ENCODE assay signal across 10 mouse cellular contexts in the genomic region with DNA sequence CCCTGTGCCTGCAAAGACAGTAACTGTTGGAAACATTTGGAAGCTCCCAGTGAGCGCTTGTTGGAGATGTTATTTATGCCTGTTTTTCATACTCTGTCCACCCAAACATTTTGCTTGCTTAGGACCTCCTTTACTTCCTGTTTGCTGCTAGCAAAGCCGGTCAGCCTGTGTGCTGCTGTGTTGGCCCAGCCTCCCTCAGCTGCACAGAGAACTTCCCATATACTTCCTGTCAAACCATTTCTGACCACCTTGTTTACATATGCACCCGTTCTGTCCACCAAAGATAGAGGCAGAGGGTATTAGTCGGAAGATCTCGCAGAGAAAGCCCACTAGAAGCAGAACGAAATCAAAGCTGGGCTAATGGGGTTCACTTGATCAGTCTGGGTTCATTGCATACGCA. TPM values are rescaled to one million over a fixed set of nuclear protein-coding genes. Genes with fewer than 3 reads are reported as not detected.
DNase-seq lines count a peak whose midpoint lies in the region; ATAC-seq lines count a peak whose summit lies in the region.
"Had no signal": no experiment of that assay in that cellular context is flagged by ENCODE, and none has a peak within 500 bp of the region (broad histone marks: within the 10 kb centered on the region; RNA-seq: fewer than 3 reads in every experiment).

No protein-coding gene starts in this region.

- peak; percentile 60; the same call in 1 of the 2 replicates for ATAC-seq in kidney, embryonic 16.5 days (ENCODE audit: low FRiP score, low TSS enrichment)
- ATAC-seq in lung, embryonic 16.5 days (ENCODE audit: low read depth) = peak; percentile 70
- ATAC-seq in stomach, embryonic 15.5 days (ENCODE audit: insufficient read depth, low FRiP score, low read depth) = peak; percentile 58; the same call in 1 of the 2 replicates

- WGBS in kidney, embryonic 16.5 days = 63% methylated on average over 7 of the region's 7 CpGs
- WGBS in lung, embryonic 16.5 days = 39% methylated on average over 7 of the region's 7 CpGs
- 38% methylated on average over 7 of the region's 7 CpGs for WGBS in stomach, embryonic 15.5 days

- no peak overlapping the region for H3K4me2 ChIP-seq in kidney, embryonic 16.5 days (replicated peaks; ENCODE audit: low read depth, low read length)
- no peak overlapping the region for H3K4me2 ChIP-seq in lung, embryonic 16.5 days (ENCODE audit: low read depth, low read length)
- 0 out of 2 replicates have a peak overlapping the region, but pooled peaks have one; percentile 13 for H3K4me2 ChIP-seq in stomach, embryonic 15.5 days
- H3K4me2 ChIP-seq: neural tube, embryonic 13.5 days had no signal

- H3K36me3 ChIP-seq in kidney, embryonic 16.5 days (ENCODE audit: insufficient read depth, low read length) = no peaks in the 10 kb centered on the region
- H3K36me3 ChIP-seq in lung, embryonic 16.5 days (ENCODE audit: control insufficient read depth, insufficient read depth, low read length) = no peaks in the 10 kb centered on the region
- no peaks in the 10 kb centered on the region for H3K36me3 ChIP-seq in stomach, embryonic 15.5 days
- H3K36me3 ChIP-seq: neural tube, embryonic 13.5 days had no signal

- no peak overlapping the region for H3K27ac ChIP-seq in kidney, embryonic 16.5 days (ENCODE audit: low read length)
- peak overlapping the region; percentile 66; the same call in 1 of the 2 replicates for H3K27ac ChIP-seq in lung, embryonic 16.5 days (ENCODE audit: low read length)
- peak overlapping the region; percentile 27; the same call in 1 of the 2 replicates for H3K27ac ChIP-seq in stomach, embryonic 15.5 days
- H3K27ac ChIP-seq: neural tube, embryonic 13.5 days had no signal

- no peak overlapping the region for H3K4me3 ChIP-seq in kidney, embryonic 16.5 days (ENCODE audit: low read length)
- H3K4me3 ChIP-seq in lung, embryonic 16.5 days (ENCODE audit: low read length) = no peak overlapping the region
- H3K4me3 ChIP-seq in stomach, embryonic 15.5 days (replicated peaks) = no peak overlapping the region
- H3K4me3 ChIP-seq: neural tube, embryonic 13.5 days had no signal

- H3K9ac ChIP-seq in kidney, embryonic 16.5 days (replicated peaks; ENCODE audit: low read length) = no peak overlapping the region
- no peak overlapping the region for H3K9ac ChIP-seq in lung, embryonic 16.5 days (ENCODE audit: low read length)
- H3K9ac ChIP-seq in stomach, embryonic 15.5 days = no peak overlapping the region
- H3K9ac ChIP-seq: neural tube, embryonic 13.5 days had no signal

- no peaks in the 10 kb centered on the region for H3K27me3 ChIP-seq in kidney, embryonic 16.5 days (ENCODE audit: insufficient read depth, low read length)
- no peaks in the 10 kb centered on the region for H3K27me3 ChIP-seq in lung, embryonic 16.5 days (ENCODE audit: control insufficient read depth, insufficient read depth, low read depth, low read length)
- H3K27me3 ChIP-seq in stomach, embryonic 15.5 days (replicated peaks) = no peaks in the 10 kb centered on the region

- no peak for DNase-seq in kidney, adult 11 months
- peak; percentile 64 for DNase-seq in induced T-regulatory cell, adult 2 months (ENCODE audit: low read depth)
- DNase-seq in ovary, postnatal 10 days (ENCODE audit: low spot score) = no peak
- DNase-seq in right cerebral cortex, postnatal 36 days (ENCODE audit: low spot score in 2 of 2) = no peak
- no peak for DNase-seq in cerebellum, postnatal 36 days
- DNase-seq: cerebellum, adult 11 months had no signal

- no peaks in the 10 kb centered on the region for H3K9me3 ChIP-seq in kidney, embryonic 16.5 days (ENCODE audit: low read length)
- no peaks in the 10 kb centered on the region for H3K9me3 ChIP-seq in lung, embryonic 16.5 days (ENCODE audit: control insufficient read depth, low read length)
- H3K9me3 ChIP-seq in stomach, embryonic 15.5 days = no peaks in the 10 kb centered on the region
- H3K9me3 ChIP-seq: neural tube, embryonic 13.5 days had no signal

- H3K4me1 ChIP-seq in kidney, embryonic 16.5 days (ENCODE audit: insufficient read depth, low read length) = peaks cover 6% of the 10 kb centered on the region; the same call in 1 of the 2 replicates
- peaks cover 2% of the 10 kb centered on the region; the same call in 1 of the 2 replicates for H3K4me1 ChIP-seq in lung, embryonic 16.5 days (replicated peaks; ENCODE audit: control insufficient read depth, insufficient read depth, low read length)
- H3K4me1 ChIP-seq in stomach, embryonic 15.5 days = no peaks in the 10 kb centered on the region
- H3K4me1 ChIP-seq: neural tube, embryonic 13.5 days had no signal

RNA-seq across cellular contexts. Expression of gene Actr3, which starts 6.2 kb away (rescaled TPM):
- 272 and 303 TPM in 2 replicates for polyA plus RNA-seq in kidney, embryonic 16.5 days (2015; fragmentation: Nextera tagmentation; extraction: Ambion mirVana)
- polyA plus RNA-seq in lung, embryonic 16.5 days (2015; fragmentation: Nextera tagmentation; extraction: Ambion mirVana) = 315 and 329 TPM in 2 replicates
- 353 and 361 TPM in 2 replicates for polyA plus RNA-seq in stomach, embryonic 15.5 days (2015; fragmentation: Nextera tagmentation; extraction: Ambion mirVana)
